Mouse (Mus musculus) testis, adult 2 months (tissue): Measurements from ENCODE around the gene Mtcl1.

Source experiments
- CTCF ChIP-seq: fragments of 200-500 bp; IDR thresholded peaks from 2 replicates; pipeline ENCODE4 v1.5.1; 2012; ENCODE audit warnings: low read depth, mild to moderate bottlenecking, inconsistent platforms, low read length, moderate library complexity; ENCODE audit not compliant: control insufficient read depth, insufficient read depth, insufficient replicate concordance
- POLR2A ChIP-seq: fragments of 200-500 bp; IDR thresholded peaks from 2 replicates; pipeline ENCODE4 v1.6.1; 2012; ENCODE audit warnings: low read depth, mild to moderate bottlenecking, inconsistent platforms, low read length, moderate library complexity; ENCODE audit not compliant: control insufficient read depth

DNA sequence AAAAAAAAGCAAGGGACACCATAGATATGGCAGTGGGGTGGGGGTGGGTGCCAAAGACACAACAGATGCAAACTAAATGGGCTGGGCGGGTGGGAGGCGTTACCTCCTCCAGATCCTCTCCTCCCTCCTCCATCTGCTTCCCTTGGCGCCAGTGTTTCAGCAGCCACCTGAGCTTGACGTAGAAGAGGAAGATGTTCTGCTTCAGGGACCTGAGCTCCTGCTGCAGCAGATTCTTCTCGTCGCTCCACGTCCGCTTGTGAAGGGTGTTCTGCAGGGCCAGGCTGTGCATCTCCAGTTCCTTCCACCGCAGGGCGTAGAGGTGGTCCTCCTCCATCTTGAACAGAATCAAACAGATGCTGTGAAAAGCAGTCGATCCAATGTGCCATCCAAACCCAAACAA, 81.4 kb downstream of the Mtcl1 start:
- TF ChIP-seq CTCF (no peak), POLR2A (no peak)
